Mouse (Mus musculus) small intestine, adult 2 months (tissue): ENCODE measurements at regions not wholly inside any gene's neighbourhood (a gene's known extent, or its start where the extent isn't known, plus 50 kb on each side); places are given as distances from the start of the nearest gene placed in this dataset.

Experiments used
- CTCF ChIP-seq: fragments of 200-500 bp; IDR thresholded peaks from 2 replicates; pipeline ENCODE4 v1.5.1; 2012; ENCODE audit warnings: low read depth, mild to moderate bottlenecking, control low read depth, inconsistent platforms, low read length, moderate library complexity, mixed read lengths; ENCODE audit not compliant: insufficient replicate concordance, insufficient read length; ENCODE audit errors: extremely low read depth
- POLR2A ChIP-seq: fragments of 200-500 bp; IDR thresholded peaks from 2 replicates; pipeline ENCODE4 v1.6.1; 2012; ENCODE audit warnings: low read depth, mild to moderate bottlenecking, control low read depth, inconsistent platforms, low read length, moderate library complexity

- TF ChIP-seq CTCF: no peak
- no peak for TF ChIP-seq POLR2A
Observed at GRCm38 (mm10) chr7:83450346-83450745, 134.4 kb upstream of the Tmc3 start.
